Mouse (Mus musculus) left cerebral cortex, adult 9 months (tissue): ENCODE measurements around the gene Elob.

Experiments
- DNase-seq, 2 experiments: peaks; one replicate each; pipeline ENCODE4 v3.0.0; 2022; ENCODE audit warnings: low spot score in 2 of 2

Elob gene

DNA sequence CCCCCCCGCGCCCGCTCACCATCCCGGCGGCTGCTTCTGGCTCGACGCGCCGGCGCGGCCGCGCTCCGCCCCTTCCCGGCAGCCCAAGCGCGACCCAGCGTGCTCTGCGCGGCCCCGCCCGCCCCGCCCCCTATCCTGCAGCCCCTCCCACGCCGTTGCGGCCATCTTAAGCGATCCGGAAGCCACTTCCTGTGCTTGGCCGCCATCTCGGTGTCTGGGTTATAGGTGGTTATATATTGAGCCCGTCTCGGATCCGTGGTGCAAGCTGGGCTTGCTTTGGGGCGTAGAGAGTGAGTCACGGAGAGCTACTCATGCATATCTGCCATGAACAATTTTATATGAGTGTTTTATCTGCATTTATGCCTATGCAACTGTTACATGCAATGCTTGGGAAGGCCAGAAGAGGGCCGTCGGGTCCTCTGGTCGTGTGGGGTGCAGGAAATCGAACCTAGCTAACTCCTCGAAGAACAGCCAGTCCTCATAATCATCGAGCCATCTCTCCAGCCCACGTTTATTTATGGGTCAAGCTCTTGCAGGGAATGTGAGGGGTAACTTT is at the start of gene Elob:
TSS of gene Elob (minus strand) at position 73 of the 556 bp plus-strand sequence.
- peak; percentile 62 to 86 for DNase-seq

- DNase-seq: peak in 1 of 2 experiments; percentile 7
Observed at GRCm38 (mm10) chr17:23877166-23877565, 48.2 kb upstream of the Elob start.

DNA sequence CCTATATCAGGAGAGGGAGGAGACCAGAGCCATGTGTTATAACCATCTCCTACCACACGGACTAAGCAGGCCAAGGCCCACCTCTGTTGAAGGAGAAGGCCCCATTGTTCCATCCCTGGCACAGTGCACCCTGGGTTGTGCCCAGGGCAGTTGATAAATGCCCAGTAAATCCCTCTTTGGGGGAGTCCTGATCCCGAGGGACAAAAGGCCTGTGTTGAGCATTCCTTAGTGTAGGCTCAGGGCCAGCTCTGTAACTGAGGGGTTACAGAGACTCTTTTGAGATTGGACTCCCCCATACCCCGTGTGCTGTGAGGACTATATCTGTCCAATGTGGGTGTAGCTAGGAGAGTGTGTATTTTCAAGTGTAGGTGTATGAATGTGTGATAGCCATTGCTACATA is 47.8 kb upstream of the Elob start:
- DNase-seq: peak; percentile 25 to 46

DNA sequence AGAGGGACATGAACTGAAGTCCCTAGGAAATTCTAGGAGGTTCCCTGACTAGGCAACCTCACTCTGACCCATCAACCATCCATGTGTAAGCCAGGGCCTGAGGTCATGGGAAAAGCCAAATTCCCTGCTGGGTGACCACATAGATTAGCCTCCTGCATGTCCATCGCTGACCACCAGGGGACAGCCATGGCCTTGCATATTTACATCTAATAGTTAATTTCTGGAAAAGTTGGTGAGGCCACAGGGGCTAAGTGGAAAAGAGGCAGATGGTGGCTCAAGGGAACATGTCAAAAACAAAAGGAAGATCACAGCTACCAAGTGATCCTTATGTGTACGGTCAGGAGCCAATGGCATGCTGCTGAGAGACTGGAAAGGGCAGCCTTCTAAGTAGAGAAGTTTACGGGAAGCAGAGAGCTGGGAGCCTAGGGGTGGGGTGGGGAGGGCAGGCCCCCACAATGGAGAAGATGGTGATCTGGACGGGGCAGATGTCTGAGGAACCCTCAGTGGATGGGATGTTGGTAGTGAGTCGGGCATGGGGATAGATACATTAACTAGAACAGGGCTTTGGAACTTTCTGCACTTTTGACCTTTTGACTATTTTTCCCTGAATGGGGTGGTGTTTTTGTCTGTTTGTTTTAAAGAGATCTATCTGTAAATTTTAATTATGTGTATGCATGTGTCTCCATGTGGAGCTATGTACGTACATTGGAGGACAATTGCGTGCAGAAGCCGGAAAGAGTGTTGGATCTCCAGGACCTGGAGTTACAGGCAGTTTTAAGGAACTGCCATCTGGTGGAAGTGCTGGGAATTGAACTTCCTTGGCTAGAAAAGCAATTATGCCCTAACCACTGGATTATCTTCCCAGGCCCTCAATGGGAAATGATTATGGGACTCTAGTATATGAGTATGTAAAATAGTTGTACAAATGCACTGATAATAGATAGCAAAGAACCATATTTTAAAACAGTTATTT is 45.2 kb upstream of the Elob start:
- DNase-seq: peak in 1 of 2 experiments; percentile 46

- DNase-seq: no peak
Observed at GRCm38 (mm10) chr17:23868513-23868912, 39.6 kb upstream of the Elob start.

DNA sequence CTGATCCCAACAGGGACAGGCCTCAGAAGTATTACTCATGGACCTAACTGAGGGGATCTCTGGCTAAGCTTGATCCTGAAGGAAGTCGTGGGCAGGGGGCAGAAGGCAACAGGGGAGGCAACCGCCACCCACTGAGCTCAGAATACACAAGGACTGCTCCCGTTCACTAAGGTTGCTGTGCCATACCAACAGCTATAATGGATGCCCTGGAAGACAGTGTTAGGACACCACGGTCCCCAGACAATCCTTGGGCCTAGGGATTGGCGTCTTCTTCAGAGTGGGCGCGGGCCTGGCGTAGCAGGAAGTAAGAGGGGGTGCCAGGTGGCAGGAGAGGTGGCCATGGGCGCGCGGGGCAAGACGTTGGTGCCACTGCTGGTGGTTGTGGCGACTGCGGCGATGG is 38.8 kb upstream of the Elob start, which contains the start of gene Prss21:
TSS of gene Prss21 (plus strand) at position 301 of the 400 bp plus-strand sequence.
- no peak for DNase-seq

DNA sequence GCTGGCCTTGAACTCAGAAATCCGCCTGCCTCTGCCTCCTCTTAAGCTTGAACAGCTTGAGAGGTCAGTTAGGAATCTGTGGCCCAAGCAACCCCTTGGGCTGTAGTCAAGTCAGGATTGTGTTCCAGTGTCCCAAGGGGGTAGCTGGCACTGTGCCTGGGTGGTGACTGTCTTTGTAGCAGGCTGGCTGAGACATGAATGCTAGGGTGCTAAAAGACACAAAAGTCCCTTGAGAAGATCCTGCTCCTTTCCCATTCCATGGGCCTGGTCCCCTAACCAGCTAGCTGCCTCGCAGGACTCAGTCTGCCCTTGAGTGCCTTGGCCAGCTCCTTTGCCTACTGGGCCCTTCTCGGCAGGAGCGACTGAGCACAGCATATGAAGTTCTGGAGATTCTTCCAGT is 34.0 kb upstream of the Elob start:
- DNase-seq: no peak

DNA sequence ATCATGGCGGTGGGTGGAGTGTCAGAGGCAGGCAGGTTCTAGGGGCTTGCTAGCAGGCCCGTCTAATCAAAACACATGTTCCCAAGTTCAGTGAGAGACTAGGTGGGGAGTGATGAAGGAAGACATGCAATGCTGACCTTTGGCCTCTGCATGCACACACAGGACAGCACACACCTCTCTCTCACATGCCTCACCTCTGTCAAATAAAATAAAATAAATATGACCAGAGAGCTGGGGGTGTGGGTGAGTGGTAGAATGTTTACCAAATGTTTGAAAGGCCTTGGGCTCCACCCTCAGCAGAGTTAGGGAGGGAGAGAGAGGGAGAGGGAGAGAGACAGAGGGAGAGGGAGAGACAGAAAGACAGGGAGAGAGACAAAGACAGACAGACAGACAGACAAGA is 29.0 kb upstream of the Elob start:
- no peak for DNase-seq

- no peak for DNase-seq
Observed at GRCm38 (mm10) chr17:23857193-23857592, 28.3 kb upstream of the Elob start.

GRCm38 (mm10) chr17:23854229-23854765 is 25.4 kb upstream of the Elob start:
- DNase-seq: no peak

GRCm38 (mm10) chr17:23853292-23853691 is 24.4 kb upstream of the Elob start:
- no peak for DNase-seq

DNA sequence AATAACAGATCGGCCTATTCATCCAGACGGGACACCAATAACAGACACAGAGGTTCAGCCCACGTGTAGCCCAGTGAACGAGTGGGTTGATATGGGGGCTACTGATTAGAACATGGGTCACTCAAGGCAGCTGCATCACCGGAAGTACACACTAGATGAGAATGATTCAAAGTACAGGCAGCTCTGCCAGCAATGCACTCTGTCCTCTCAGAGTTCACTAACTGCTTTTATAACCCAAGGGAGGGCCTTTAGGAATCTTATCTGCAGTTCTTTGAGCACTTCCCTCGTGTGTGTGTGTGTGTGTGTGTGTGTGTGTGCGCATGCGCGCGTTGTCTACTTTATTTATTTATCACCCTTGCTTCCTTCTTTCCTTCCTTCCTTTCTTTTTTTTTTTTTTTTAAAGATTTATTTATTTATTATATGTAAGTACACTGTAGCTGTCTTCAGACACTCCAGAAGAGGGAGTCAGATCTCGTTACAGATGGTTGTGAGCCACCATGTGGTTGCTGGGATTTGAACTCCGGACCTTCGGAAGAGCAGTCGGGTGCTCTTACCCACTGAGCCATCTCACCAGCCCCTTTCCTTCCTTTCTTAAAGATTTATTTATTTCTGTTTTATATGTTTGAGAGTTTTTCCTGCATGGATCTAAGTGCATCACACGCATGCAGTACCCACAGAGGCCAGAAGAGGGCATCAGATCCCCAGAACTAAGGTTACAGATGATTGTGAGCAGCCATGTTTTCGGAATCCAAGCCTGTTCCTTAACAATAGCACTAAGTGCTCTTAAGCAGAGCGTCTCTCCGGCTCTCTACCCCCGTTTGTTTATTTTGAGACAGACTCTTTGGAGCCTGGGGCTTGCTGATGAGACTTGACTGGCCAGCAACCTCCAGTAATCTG is 22.2 kb upstream of the Elob start:
- peak in 1 of 2 experiments; percentile 66 for DNase-seq

DNA sequence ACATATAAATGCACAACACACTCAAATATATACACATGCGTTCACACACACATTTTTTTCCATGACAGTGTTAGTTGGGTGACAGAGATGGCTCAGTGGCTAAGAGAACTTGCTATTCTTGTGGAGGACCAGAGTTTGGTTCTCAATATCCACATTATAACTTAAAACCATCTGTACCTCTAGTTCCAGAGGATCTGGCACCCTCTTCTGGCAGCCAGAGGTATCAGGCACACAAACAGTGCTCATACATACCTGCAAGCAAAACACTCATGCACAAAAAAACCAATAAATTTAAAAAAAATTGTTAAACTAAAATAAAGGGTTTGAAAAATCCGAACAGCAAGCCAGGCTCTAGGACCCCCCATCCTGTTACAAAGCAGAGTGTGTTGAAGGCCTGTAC is 21.1 kb upstream of the Elob start:
- no peak for DNase-seq

GRCm38 (mm10) chr17:23843812-23844273 is 14.9 kb upstream of the Elob start, which contains the start of the genes Prss32 and Prss41:
Prss32 (plus strand) TSS chr17:23843855.
Prss41 (minus strand) TSS chr17:23844172.
- no peak for DNase-seq

DNA sequence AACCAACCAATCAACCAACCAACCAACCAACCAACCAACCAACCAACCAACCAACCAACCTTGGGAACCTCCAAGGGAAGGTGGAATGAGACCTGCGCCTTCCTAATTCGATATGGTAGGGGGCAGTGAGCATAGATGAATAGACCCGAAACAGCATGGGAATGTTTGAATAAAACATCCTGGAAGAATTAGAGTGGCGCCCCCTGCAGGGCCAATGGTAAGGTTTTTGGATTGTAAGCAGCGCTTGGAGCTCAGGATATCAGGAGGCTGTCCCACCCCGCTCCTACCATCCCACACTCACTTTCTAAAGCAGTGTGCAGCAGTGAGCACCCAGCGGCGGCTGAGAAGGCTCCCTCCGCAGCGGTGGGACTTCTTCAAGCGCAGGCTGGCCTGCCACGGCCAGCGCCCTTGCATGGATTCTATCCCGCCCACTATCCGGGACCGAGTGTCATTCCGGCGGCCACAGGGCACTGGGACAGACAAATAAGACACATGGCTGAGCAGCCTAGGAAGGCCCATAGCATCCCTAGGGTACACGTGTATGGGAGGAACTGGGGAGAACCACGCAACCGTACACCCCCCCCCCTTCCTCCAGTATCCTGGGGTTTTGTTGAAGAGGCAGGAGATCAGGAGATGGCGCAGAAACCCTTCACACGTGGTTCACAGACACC is 14.3 kb upstream of the Elob start:
- no peak for DNase-seq

DNA sequence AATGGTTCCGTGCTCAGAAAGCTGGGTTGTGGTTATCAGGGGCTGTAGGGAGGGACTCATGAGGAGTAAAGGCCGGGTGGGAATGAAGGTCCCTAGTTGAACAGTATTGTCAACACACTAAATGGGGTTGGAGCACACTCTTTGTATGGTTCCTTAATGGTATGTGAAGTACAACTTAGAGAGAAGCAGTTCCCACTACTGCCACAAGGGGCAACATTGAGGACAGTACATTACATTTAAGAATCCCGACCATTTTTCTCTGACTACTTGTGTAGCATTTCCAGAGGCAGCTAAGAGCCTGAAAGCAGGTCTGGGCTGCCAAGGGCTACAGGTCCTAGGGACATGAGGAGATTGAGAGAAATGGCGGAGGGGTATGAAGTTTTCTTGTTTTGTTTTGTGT is 12.2 kb upstream of the Elob start:
- peak in 1 of 2 experiments; percentile 63 for DNase-seq

- DNase-seq: no peak
Observed at GRCm38 (mm10) chr17:23836006-23836575, 7.2 kb upstream of the Elob start, which contains the start of gene Prss33. Prss33 (minus strand) TSS chr17:23836056.

GRCm38 (mm10) chr17:23831201-23831600 is 2.3 kb upstream of the Elob start:
- no peak for DNase-seq

DNA sequence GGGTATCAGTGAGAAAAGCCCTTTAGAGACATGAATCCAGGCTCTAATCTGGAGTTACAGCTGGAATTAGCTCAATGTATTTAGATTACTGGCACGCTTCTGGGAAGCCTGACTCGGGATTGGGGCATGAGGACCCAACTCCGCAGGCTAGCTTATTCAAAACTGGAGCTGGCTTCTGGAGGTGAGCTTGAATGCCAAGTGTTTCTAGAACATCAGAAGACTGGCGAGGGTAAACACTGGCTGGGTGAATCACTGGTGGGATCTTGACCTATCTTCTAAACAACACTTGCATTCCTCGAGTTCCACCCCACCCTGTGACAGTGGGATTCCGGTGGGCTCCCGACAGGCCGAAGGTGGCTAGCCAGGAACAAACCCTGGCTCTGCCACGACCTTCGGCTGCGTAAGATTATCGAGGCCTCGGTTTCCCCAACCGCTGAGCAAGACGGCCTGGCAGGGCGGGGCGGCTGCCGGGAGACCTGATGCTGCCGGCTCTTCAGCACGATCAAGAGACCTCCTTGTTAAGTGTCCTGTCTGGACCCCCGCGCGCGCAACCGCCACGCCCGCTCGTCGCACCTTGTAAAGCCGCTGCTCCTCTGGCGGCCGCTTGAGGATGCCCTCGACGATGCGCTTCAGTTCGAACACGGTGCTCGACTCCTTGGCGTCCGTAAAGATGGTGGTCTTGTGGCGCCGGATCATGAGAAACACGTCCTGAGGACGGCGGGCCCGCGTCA is 500 bp downstream of the Elob start:
- peak in 1 of 2 experiments; percentile 60 for DNase-seq

DNA sequence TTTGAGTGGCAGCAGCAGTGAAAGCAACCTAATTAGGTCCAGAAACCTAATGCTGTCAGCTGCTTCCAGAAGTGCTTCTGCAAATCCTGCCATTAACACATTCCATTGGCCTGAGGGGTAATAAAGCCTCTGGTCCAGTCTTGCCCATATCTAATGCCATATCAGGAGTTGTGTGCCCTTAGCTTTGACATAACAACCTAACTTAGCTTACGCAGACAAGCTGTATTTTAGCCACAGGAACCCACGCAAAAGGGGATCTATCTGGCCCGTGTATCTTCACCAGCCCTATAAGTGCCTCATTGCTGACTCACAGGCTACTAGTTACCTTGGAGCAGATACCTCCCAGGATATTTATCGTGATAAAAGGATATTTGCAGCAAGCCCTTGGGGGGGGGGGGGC is 3.3 kb downstream of the Elob start:
- DNase-seq: no peak
